Mouse (Mus musculus): Measurements from ENCODE around the gene Slc8b1.
A peak's percentile ranks its signal among the peaks of the same experiment; 100 is the strongest.

The Slc8b1 gene

DNA sequence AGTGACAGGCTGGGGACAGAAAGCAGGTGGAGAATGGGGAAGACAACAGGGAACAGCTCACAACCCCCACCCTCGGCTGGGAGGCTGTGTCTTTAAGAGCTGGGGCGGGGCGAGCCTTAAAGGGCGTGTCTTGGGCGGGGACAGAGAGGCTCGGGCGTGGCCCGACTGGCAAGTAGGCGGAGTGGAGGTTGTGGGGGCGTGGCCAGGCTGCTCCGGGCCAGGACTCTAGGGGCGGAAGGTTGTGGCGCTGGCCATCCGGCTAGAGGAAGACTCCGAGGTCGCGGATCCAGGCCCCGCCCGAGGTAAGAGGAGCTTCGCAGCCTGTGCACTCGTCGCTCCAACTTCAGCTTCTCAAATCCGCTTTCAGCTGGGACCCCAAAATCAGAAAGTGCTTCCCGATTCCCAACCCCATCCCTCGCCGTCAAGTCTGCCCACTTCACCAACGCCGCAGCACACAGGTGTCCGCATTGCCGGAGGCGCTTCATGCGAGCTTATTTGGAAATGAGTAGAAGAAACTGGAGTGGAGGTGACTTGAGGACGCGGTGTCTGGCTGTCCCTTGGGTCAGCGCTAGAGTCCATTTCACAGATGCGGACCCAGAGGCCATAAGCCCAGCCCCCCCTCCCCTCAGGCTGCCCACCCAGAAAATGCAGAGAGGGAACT lies at the start of gene Slc8b1:
Slc8b1 (plus strand) TSS at position 187 of the 661 bp plus-strand sequence.
- peak; percentile 90 for DNase-seq (ENCODE audit: low spot score)

- DNase-seq (ENCODE audit: low spot score) = no peak
Measured at GRCm38 (mm10) chr5:120461902-120462301, 49.1 kb upstream of the Slc8b1 start.

DNA sequence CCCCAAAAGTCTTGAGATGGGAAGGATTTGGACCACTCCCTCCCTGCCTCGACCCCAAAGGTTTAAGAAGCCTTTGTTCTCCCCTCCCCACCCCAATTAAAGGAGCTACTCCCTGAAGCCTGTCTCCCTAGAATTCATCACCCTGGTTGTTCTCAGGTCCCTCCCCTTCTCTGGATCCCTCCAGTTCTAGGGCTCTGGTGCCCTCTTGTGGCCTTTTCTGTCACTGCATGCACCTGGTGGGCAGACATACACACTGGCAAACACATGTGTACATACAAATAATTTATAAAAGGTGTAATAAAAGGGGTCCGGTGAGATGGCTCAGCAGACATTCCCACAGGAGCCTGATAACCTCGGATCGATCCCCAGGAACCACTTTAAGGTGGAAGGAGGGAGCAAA lies 46.6 kb upstream of the Slc8b1 start:
- DNase-seq (ENCODE audit: low spot score) = no peak

DNA sequence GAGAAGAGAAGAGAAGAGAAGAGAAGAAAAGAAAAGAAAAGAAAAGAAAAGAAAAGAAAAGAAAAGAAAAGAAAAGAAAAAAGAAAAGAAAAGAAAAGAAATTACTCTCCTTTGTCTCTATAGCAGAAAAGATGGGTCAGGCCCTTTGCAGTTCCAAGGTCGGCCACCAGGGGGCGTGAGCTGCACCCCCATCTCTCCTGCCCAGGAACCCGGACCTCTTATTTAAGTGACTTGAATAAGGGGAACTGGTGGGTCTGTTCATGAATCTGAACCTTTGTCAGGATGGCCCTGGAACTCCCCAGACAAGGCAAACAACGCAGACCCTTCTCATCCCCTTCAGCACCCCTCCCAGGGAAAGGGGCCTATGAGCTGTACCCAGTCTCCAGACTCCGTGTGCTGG lies 45.9 kb upstream of the Slc8b1 start:
- DNase-seq (ENCODE audit: low spot score) = no peak

- DNase-seq (ENCODE audit: low spot score) = peak; percentile 85
Measured at GRCm38 (mm10) chr5:120465860-120466259, 45.1 kb upstream of the Slc8b1 start.

- peak; percentile 34 for DNase-seq (ENCODE audit: low spot score)
Measured at GRCm38 (mm10) chr5:120467026-120467425, 43.9 kb upstream of the Slc8b1 start.

DNA sequence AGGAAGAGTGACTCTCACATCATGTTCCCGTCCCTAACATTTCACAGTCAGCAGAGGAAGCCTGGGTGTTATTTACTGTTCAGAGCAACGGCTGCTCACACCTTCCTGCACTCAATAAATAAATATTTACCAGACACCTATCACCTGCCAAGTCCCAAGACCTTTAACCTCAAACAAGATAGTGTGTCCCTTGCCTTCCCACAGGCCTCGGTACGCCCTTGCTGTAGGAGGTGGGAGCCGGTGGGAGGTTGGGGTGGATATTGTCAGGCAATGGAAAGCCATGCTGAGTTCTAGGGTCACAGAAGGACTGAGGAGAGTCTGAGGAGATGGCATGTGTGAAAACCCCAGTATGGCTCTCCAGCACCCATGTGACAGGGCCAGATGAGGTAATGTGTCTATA lies 42.6 kb upstream of the Slc8b1 start:
- no peak for DNase-seq (ENCODE audit: low spot score)

- no peak for DNase-seq (ENCODE audit: low spot score)
Measured at GRCm38 (mm10) chr5:120468830-120469229, 42.1 kb upstream of the Slc8b1 start.

- no peak for DNase-seq (ENCODE audit: low spot score)
Measured at GRCm38 (mm10) chr5:120471538-120471937, 39.4 kb upstream of the Slc8b1 start.

GRCm38 (mm10) chr5:120472770-120473169 lies 38.2 kb upstream of the Slc8b1 start, which contains the start of gene Sdsl:
Sdsl (minus strand) TSS chr5:120472810.
- no peak for DNase-seq (ENCODE audit: low spot score)

DNA sequence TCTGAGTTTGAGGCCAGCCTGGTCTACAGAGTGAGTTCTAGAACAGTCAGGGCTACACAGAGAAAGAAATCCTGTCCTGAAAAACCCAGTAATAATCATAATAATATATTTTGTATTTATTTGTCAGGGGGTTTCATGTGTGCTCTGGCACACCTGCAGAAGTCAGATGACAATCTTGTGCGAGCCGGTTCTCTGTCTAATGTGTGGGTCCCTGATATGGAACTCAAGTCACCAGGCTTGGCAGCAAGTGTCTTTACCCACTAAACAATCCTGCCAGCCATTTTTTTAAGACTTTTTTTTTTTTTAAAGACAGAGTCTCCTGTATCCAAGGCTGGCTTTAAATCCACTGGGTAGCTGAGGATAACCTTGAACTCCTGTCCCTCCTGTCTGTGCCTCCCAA lies 37.6 kb upstream of the Slc8b1 start:
- DNase-seq (ENCODE audit: low spot score) = no peak

GRCm38 (mm10) chr5:120475861-120476260 lies 35.1 kb upstream of the Slc8b1 start:
- DNase-seq (ENCODE audit: low spot score) = no peak

- no peak for DNase-seq (ENCODE audit: low spot score)
Measured at GRCm38 (mm10) chr5:120476296-120476695, 34.7 kb upstream of the Slc8b1 start, which contains the start of gene Sds. Sds (plus strand) TSS chr5:120476526.

GRCm38 (mm10) chr5:120477993-120478392 lies 33.0 kb upstream of the Slc8b1 start:
- no peak for DNase-seq (ENCODE audit: low spot score)

DNA sequence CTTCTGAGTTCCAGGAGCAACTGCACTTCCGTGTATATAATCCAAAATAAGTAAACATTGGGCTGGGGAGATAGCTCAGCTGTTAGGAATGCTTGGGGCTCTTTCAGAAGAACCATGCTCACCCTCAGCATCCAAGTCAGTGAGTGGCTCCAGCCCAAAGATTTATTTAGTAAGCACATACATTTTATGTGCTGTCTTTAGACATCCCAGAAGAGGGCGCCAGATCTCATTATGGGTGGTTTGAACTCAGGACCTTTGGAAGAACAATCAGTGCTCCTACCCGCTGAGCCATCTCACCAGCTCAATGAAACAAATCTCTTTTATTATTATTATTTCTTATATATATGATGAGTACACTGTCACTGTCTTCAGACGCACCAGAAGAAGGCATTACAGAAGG lies 31.4 kb upstream of the Slc8b1 start:
- no peak for DNase-seq (ENCODE audit: low spot score)

DNA sequence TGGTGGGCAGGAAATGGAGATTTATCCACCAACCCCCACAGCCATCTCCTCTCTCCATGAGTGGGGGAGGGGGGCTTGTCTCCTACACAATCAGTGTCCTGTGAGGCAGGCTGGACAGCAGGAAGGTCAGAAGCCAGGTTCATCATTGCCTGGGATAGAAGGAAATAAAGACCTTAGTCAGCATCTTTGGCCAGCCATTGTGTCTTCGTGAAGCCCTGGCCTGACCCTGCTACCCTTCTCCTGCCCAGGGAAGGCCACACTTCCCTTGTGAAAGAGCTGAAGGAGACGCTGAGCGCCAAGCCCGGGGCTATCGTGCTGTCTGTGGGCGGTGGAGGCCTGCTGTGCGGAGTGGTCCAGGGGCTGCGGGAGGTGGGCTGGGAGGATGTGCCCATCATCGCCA lies 29.8 kb upstream of the Slc8b1 start:
- no peak for DNase-seq (ENCODE audit: low spot score)

- no peak for DNase-seq (ENCODE audit: low spot score)
Measured at GRCm38 (mm10) chr5:120483399-120483798, 27.6 kb upstream of the Slc8b1 start.

DNA sequence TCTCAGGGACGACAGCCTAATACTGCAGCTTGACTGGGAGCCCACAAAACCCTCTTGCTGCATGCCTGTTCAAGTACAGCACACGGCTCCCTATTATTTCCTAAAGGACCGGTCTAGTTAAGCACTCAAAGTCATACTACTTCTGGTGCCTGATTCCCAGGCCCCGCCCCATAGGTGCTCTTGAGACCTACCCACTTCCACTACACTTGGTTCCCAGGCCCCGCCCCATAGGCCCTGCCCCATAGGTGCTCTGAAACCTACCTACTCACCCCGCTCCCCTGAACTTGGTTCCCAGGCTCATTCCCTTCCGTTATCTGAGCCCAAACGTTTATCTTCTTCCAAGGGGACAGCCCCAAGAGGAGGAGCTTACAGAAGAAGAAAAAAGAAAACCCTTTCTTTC lies 23.1 kb upstream of the Slc8b1 start:
- DNase-seq (ENCODE audit: low spot score) = no peak

GRCm38 (mm10) chr5:120490679-120491192 lies 20.2 kb upstream of the Slc8b1 start:
- DNase-seq (ENCODE audit: low spot score) = peak; percentile 65

DNA sequence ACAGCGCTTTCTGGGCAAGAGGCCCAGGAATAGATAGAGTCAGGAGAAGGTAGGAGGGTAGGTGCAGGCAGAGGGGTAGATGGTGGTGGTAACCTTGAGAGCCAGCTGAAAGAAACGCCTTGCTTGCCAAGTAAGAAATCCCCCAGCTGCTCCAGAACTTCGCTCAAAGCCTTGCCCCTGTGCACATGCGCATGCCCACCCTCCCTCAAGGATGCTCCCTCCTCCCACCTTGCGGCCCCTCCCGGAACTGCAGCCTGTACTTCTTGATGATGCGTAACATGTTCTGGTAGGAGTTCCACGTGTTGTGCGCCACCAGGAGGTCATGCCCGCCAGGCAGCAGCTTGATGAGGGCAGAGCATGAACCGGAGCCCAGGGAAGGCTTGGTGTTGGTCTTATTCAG lies 18.5 kb upstream of the Slc8b1 start:
- DNase-seq (ENCODE audit: low spot score) = no peak

- DNase-seq (ENCODE audit: low spot score) = no peak
Measured at GRCm38 (mm10) chr5:120493440-120493839, 17.5 kb upstream of the Slc8b1 start.

GRCm38 (mm10) chr5:120493873-120494395 lies 17.0 kb upstream of the Slc8b1 start:
- no peak for DNase-seq (ENCODE audit: low spot score)

- no peak for DNase-seq (ENCODE audit: low spot score)
Measured at GRCm38 (mm10) chr5:120495064-120495702, 15.8 kb upstream of the Slc8b1 start.

All from ovary, adult 18-20 months (tissue).